Mouse (Mus musculus) bone marrow macrophage, adult 2 months (primary cell): Measurements from ENCODE around the gene Higd1c.
"Not testable (repeated sequence)": the region's sequence is repeated elsewhere in the genome, so short reads cannot be mapped to it uniquely, and the experiment has no call there.

Experiments used
- CTCF ChIP-seq: IDR thresholded peaks from 2 replicates; pipeline ENCODE4 v1.5.1; 2012; ENCODE audit warnings: low read depth, mild to moderate bottlenecking, low read length, moderate library complexity
- POLR2A ChIP-seq: IDR thresholded peaks from 2 replicates; pipeline ENCODE4 v1.6.1; 2012; ENCODE audit warnings: mild to moderate bottlenecking, low read depth, low read length, borderline replicate concordance

GRCm38 (mm10) chr15:100377847-100378505 lies 13.6 kb downstream of the Higd1c start:
- TF ChIP-seq CTCF, POLR2A: not testable (repeated sequence)
